21 mouse cellular contexts compared by ENCODE assay signal in the genomic region with DNA sequence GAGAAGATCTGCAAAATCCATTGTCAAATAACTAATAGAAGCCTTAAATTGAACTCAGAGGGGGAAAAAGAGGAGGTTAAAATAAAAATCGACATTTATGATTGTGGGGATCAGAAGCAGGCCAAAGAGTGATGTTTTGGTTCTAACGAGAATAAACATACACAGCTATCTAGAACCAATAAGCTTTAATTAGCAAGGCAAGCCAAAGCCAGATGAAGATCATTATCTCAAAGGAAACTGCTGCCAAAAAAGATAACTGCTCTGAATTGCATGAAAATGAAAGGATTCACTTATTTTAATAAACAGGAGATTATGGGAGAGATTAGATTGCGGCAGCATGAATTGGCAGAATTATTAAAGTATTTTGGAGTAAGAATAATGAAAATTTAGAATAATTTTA.
A peak's percentile ranks its signal among the peaks of the same experiment; 100 is the strongest.
DNase-seq lines count a peak whose midpoint lies in the region; ATAC-seq and TF ChIP-seq lines count a peak whose summit lies in the region.
"Had no signal": no experiment of that assay in that cellular context is flagged by ENCODE, and none has a peak within 500 bp of the region (broad histone marks: within the 10 kb centered on the region; RNA-seq: fewer than 3 reads in every experiment).

No protein-coding gene starts in this region.

- H3K36me3 ChIP-seq in midbrain, embryonic 11.5 days (ENCODE audit: control insufficient read depth, insufficient read depth, low read length): no peaks in the 10 kb centered on the region
- no peaks in the 10 kb centered on the region for H3K36me3 ChIP-seq in midbrain, embryonic 16.5 days (ENCODE audit: control insufficient read depth, insufficient read depth, low read length)
- H3K36me3 ChIP-seq in G1E (replicated peaks): no peaks in the 10 kb centered on the region
- H3K36me3 ChIP-seq: embryonic facial prominence, embryonic 10.5 days; embryonic facial prominence, embryonic 12.5 days; forebrain, embryonic 10.5 days had no signal

- 81% methylated on average over 3 of the region's 3 CpGs for WGBS in midbrain, embryonic 11.5 days
- 73% methylated on average over 3 of the region's 3 CpGs for WGBS in midbrain, embryonic 16.5 days

- H3K9me3 ChIP-seq in midbrain, embryonic 11.5 days (ENCODE audit: control insufficient read depth, low read length): no peaks in the 10 kb centered on the region
- H3K9me3 ChIP-seq in midbrain, embryonic 16.5 days (replicated peaks; ENCODE audit: control insufficient read depth, low read length, poor library complexity, severe bottlenecking): 0 out of 2 replicates have a peak, but pooled peaks cover 2% of the 10 kb centered on the region
- no peaks in the 10 kb centered on the region for H3K9me3 ChIP-seq in G1E (replicated peaks)
- H3K9me3 ChIP-seq: embryonic facial prominence, embryonic 10.5 days; embryonic facial prominence, embryonic 12.5 days; forebrain, embryonic 10.5 days; forebrain, embryonic 13.5 days had no signal

- H3K4me3 ChIP-seq in midbrain, embryonic 11.5 days (ENCODE audit: low read depth, low read length): no peak overlapping the region
- no peak overlapping the region for H3K4me3 ChIP-seq in midbrain, embryonic 16.5 days (ENCODE audit: low read depth, low read length)
- H3K4me3 ChIP-seq in G1E (ENCODE audit: low read depth, low read length): no peak overlapping the region
- H3K4me3 ChIP-seq: embryonic facial prominence, embryonic 10.5 days; embryonic facial prominence, embryonic 12.5 days; forebrain, embryonic 10.5 days; forebrain, embryonic 13.5 days had no signal

- H3K27ac ChIP-seq in midbrain, embryonic 11.5 days (ENCODE audit: low read depth, low read length): no peak overlapping the region
- no peak overlapping the region for H3K27ac ChIP-seq in midbrain, embryonic 16.5 days (ENCODE audit: low read length)
- H3K27ac ChIP-seq: embryonic facial prominence, embryonic 10.5 days; embryonic facial prominence, embryonic 12.5 days; forebrain, embryonic 10.5 days; forebrain, embryonic 13.5 days had no signal

- H3K9ac ChIP-seq in midbrain, embryonic 11.5 days (ENCODE audit: low read length): no peak overlapping the region
- no peak overlapping the region for H3K9ac ChIP-seq in midbrain, embryonic 16.5 days (ENCODE audit: low read depth, low read length)
- H3K9ac ChIP-seq: embryonic facial prominence, embryonic 12.5 days; forebrain, embryonic 13.5 days had no signal

- H3K27me3 ChIP-seq in midbrain, embryonic 11.5 days (ENCODE audit: control insufficient read depth, insufficient read depth, low read length): no peaks in the 10 kb centered on the region
- H3K27me3 ChIP-seq in midbrain, embryonic 16.5 days (ENCODE audit: control insufficient read depth, insufficient read depth, low read depth, low read length): no peaks in the 10 kb centered on the region
- H3K27me3 ChIP-seq in G1E (ENCODE audit: insufficient read depth, low read length): no peaks in the 10 kb centered on the region
- H3K27me3 ChIP-seq: CH12.LX; embryonic facial prominence, embryonic 12.5 days; forebrain, embryonic 13.5 days had no signal

- H3K4me1 ChIP-seq in midbrain, embryonic 11.5 days (ENCODE audit: control insufficient read depth, insufficient read depth, low read length): no peaks in the 10 kb centered on the region
- no peaks in the 10 kb centered on the region for H3K4me1 ChIP-seq in midbrain, embryonic 16.5 days (ENCODE audit: control insufficient read depth, insufficient read depth, low read length)
- peaks cover 11% of the 10 kb centered on the region for H3K4me1 ChIP-seq in G1E (ENCODE audit: insufficient read depth, low read depth, low read length)
- H3K4me1 ChIP-seq: embryonic facial prominence, embryonic 10.5 days; embryonic facial prominence, embryonic 12.5 days; forebrain, embryonic 10.5 days; forebrain, embryonic 13.5 days had no signal

- no peak for TF ChIP-seq CTCF in G1E (IDR thresholded peaks at IDR 0.05; ENCODE audit: low read depth, low read length)

- no peak for ATAC-seq in midbrain, embryonic 11.5 days (ENCODE audit: low FRiP score)
- ATAC-seq in midbrain, embryonic 16.5 days: no peak
- ATAC-seq in G1E (ENCODE audit: extremely low read depth, insufficient number of reproducible peaks, low FRiP score, poor library complexity, severe bottlenecking): peak; percentile 88
- ATAC-seq in erythroid progenitor cell, adult 5-6 weeks (replicated peaks; ENCODE audit: low FRiP score, poor library complexity, severe bottlenecking): no peak
- ATAC-seq: CD4-positive, CD25-positive, alpha-beta regulatory T cell, adult 4 months; forebrain, embryonic 13.5 days; forebrain, embryonic 16.5 days had no signal

- peak; percentile 28 for DNase-seq in midbrain, embryonic 11.5 days (ENCODE audit: low spot score, missing footprints)
- peak; percentile 1 for DNase-seq in G1E (ENCODE audit: low spot score)
- DNase-seq in lung, postnatal 25 days (ENCODE audit: low spot score): no peak
- DNase-seq: adrenal gland, adult 2 months; adrenal gland, postnatal 10 days; adrenal gland, postnatal 25 days; B cell, adult 2 months; cerebellum, adult 11-12 months; cerebellum, adult 2 months; cerebellum, adult 9-10 months; cerebellum, postnatal 10 days; cerebellum, postnatal 25 days had no signal

- H3K4me2 ChIP-seq in midbrain, embryonic 11.5 days: no peak overlapping the region
- no peak overlapping the region for H3K4me2 ChIP-seq in midbrain, embryonic 16.5 days (ENCODE audit: low read length)
- H3K4me2 ChIP-seq: embryonic facial prominence, embryonic 12.5 days; forebrain, embryonic 13.5 days had no signal
